Mouse (Mus musculus): ENCODE data around the gene 9930021J03Rik.

The 9930021J03Rik gene

GRCm38 (mm10) chr19:29805917-29806785, at the start of gene 9930021J03Rik:
Gene 9930021J03Rik (minus strand): TSS chr19:29805989.
- peak; percentile 98 for DNase-seq

GRCm38 (mm10) chr19:29853711-29854110, 47.9 kb upstream of the 9930021J03Rik start:
- DNase-seq = no peak

- no peak for DNase-seq
Measured at GRCm38 (mm10) chr19:29851036-29851690, 45.4 kb upstream of the 9930021J03Rik start.

- DNase-seq = no peak
Measured at GRCm38 (mm10) chr19:29849924-29850551, 44.2 kb upstream of the 9930021J03Rik start.

GRCm38 (mm10) chr19:29844036-29844661, 38.4 kb upstream of the 9930021J03Rik start:
- no peak for DNase-seq

- no peak for DNase-seq
Measured at GRCm38 (mm10) chr19:29843641-29844035, 37.8 kb upstream of the 9930021J03Rik start.

GRCm38 (mm10) chr19:29842973-29843372, 37.2 kb upstream of the 9930021J03Rik start:
- DNase-seq = no peak

GRCm38 (mm10) chr19:29840642-29841041, 34.9 kb upstream of the 9930021J03Rik start:
- no peak for DNase-seq

- no peak for DNase-seq
Measured at GRCm38 (mm10) chr19:29838636-29839135, 32.9 kb upstream of the 9930021J03Rik start.

- DNase-seq = no peak
Measured at GRCm38 (mm10) chr19:29838171-29838570, 32.4 kb upstream of the 9930021J03Rik start.

GRCm38 (mm10) chr19:29835364-29836034, 29.7 kb upstream of the 9930021J03Rik start:
- DNase-seq = no peak

- no peak for DNase-seq
Measured at GRCm38 (mm10) chr19:29830911-29831310, 25.1 kb upstream of the 9930021J03Rik start.

- no peak for DNase-seq
Measured at GRCm38 (mm10) chr19:29828558-29828957, 22.8 kb upstream of the 9930021J03Rik start.

GRCm38 (mm10) chr19:29826686-29827085, 20.9 kb upstream of the 9930021J03Rik start:
- no peak for DNase-seq

- DNase-seq = no peak
Measured at GRCm38 (mm10) chr19:29825003-29825402, 19.2 kb upstream of the 9930021J03Rik start.

GRCm38 (mm10) chr19:29824034-29824700, 18.4 kb upstream of the 9930021J03Rik start:
- peak; percentile 46 for DNase-seq

- no peak for DNase-seq
Measured at GRCm38 (mm10) chr19:29823456-29824010, 17.7 kb upstream of the 9930021J03Rik start.

GRCm38 (mm10) chr19:29820966-29821365, 15.2 kb upstream of the 9930021J03Rik start:
- DNase-seq = peak; percentile 33

GRCm38 (mm10) chr19:29812581-29813460, 7.0 kb upstream of the 9930021J03Rik start, which contains the start of gene Ranbp6:
Gene Ranbp6 (minus strand): TSS chr19:29812974.
- DNase-seq = peak; percentile 94

GRCm38 (mm10) chr19:29810022-29810421, 4.2 kb upstream of the 9930021J03Rik start:
- DNase-seq = no peak
